Mouse (Mus musculus): ENCODE results near the gene Ldb1. TPM values are rescaled to one million over a fixed set of nuclear protein-coding genes. Genes with fewer than 3 reads are reported as not detected.
A peak's percentile ranks its signal among the peaks of the same experiment; 100 is the strongest.

Gene Ldb1
- 220 TPM in 2 replicates for polyA plus RNA-seq (2012; rRNA removed)

- WGBS = under 1% methylated on average over 72 of the region's 84 CpGs
- H3K4me1 ChIP-seq (ENCODE audit: control insufficient read depth, insufficient read depth, low read length) = peaks cover 28% of the 10 kb centered on the region
- TF ChIP-seq POLR2A (IDR thresholded peaks at IDR 0.05; ENCODE audit: borderline replicate concordance, extremely low read depth, low read depth, low read length) = peak; percentile 74
- no peak for TF ChIP-seq CTCF (IDR thresholded peaks at IDR 0.05; ENCODE audit: insufficient read depth, low read length)
- peak within 1 kb of the TSS; percentile 94 for H3K4me3 ChIP-seq (replicated peaks; ENCODE audit: extremely low read depth, low read depth, low read length)
- DNase-seq = peak; percentile 87
These were observed at the start of gene Ldb1 for GRCm38 (mm10) chr19:46044993-46045695. TSS of gene Ldb1 (minus strand) at chr19:46045214.

GRCm38 (mm10) chr19:46094144-46094543 lies 49.1 kb upstream of the Ldb1 start:
- no peak for DNase-seq
- Histone ChIP-seq H3K4me3 (replicated peaks; ENCODE audit: extremely low read depth, low read depth, low read length) (no peak overlapping the region), H3K4me1 (ENCODE audit: control insufficient read depth, insufficient read depth, low read length) (no peaks in the 10 kb centered on the region)
- TF ChIP-seq POLR2A (IDR thresholded peaks at IDR 0.05; ENCODE audit: borderline replicate concordance, extremely low read depth, low read depth, low read length) (no peak), CTCF (IDR thresholded peaks at IDR 0.05; ENCODE audit: insufficient read depth, low read length) (no peak)
- 92% methylated on average over 2 of the region's 2 CpGs for WGBS

- TF ChIP-seq CTCF (IDR thresholded peaks at IDR 0.05; ENCODE audit: insufficient read depth, low read length) (no peak), POLR2A (IDR thresholded peaks at IDR 0.05; ENCODE audit: borderline replicate concordance, extremely low read depth, low read depth, low read length) (no peak)
- 74% methylated on average over 4 of the region's 4 CpGs for WGBS
These were observed 46.6 kb upstream of the Ldb1 start for GRCm38 (mm10) chr19:46091641-46092040.

GRCm38 (mm10) chr19:46087871-46088270 lies 42.9 kb upstream of the Ldb1 start:
- Histone ChIP-seq H3K4me1 (ENCODE audit: control insufficient read depth, insufficient read depth, low read length) (no peaks in the 10 kb centered on the region), H3K4me3 (replicated peaks; ENCODE audit: extremely low read depth, low read depth, low read length) (no peak overlapping the region)
- DNase-seq = no peak
- no peak for TF ChIP-seq CTCF (IDR thresholded peaks at IDR 0.05; ENCODE audit: insufficient read depth, low read length)
- no peak for TF ChIP-seq POLR2A (IDR thresholded peaks at IDR 0.05; ENCODE audit: borderline replicate concordance, extremely low read depth, low read depth, low read length)
- 53% methylated on average over 7 of the region's 7 CpGs for WGBS

More at GRCm38 (mm10) chr19:46091641-46092040, 46.6 kb upstream of the Ldb1 start:
- DNase-seq = no peak
- no peaks in the 10 kb centered on the region for H3K4me1 ChIP-seq (ENCODE audit: control insufficient read depth, insufficient read depth, low read length)
- no peak overlapping the region for H3K4me3 ChIP-seq (replicated peaks; ENCODE audit: extremely low read depth, low read depth, low read length)

GRCm38 (mm10) chr19:46086337-46086736 lies 41.3 kb upstream of the Ldb1 start:
- WGBS = 49% methylated on average over 3 of the region's 3 CpGs
- DNase-seq = peak; percentile 27
- peak; percentile 17; the same call in 1 of the 2 replicates for TF ChIP-seq CTCF (IDR thresholded peaks at IDR 0.05; ENCODE audit: insufficient read depth, low read length)
- no peak for TF ChIP-seq POLR2A (IDR thresholded peaks at IDR 0.05; ENCODE audit: borderline replicate concordance, extremely low read depth, low read depth, low read length)
- Histone ChIP-seq H3K4me1 (ENCODE audit: control insufficient read depth, insufficient read depth, low read length) (no peaks in the 10 kb centered on the region), H3K4me3 (replicated peaks; ENCODE audit: extremely low read depth, low read depth, low read length) (no peak overlapping the region)

GRCm38 (mm10) chr19:46085185-46085584 lies 40.2 kb upstream of the Ldb1 start:
- no peak for DNase-seq
- Histone ChIP-seq H3K4me3 (replicated peaks; ENCODE audit: extremely low read depth, low read depth, low read length) (no peak overlapping the region), H3K4me1 (ENCODE audit: control insufficient read depth, insufficient read depth, low read length) (no peaks in the 10 kb centered on the region)
- 93% methylated on average over 8 of the region's 8 CpGs for WGBS
- TF ChIP-seq CTCF (IDR thresholded peaks at IDR 0.05; ENCODE audit: insufficient read depth, low read length) (no peak), POLR2A (IDR thresholded peaks at IDR 0.05; ENCODE audit: borderline replicate concordance, extremely low read depth, low read depth, low read length) (no peak)

GRCm38 (mm10) chr19:46078535-46078934 lies 33.5 kb upstream of the Ldb1 start:
- no peak for DNase-seq
- Histone ChIP-seq H3K4me3 (replicated peaks; ENCODE audit: extremely low read depth, low read depth, low read length) (no peak overlapping the region), H3K4me1 (ENCODE audit: control insufficient read depth, insufficient read depth, low read length) (peaks cover 5% of the 10 kb centered on the region; the same call in 1 of the 2 replicates)
- WGBS = 69% methylated on average over 3 of the region's 3 CpGs
- TF ChIP-seq POLR2A (IDR thresholded peaks at IDR 0.05; ENCODE audit: borderline replicate concordance, extremely low read depth, low read depth, low read length) (no peak), CTCF (IDR thresholded peaks at IDR 0.05; ENCODE audit: insufficient read depth, low read length) (no peak)

GRCm38 (mm10) chr19:46075616-46076607 lies 30.9 kb upstream of the Ldb1 start, which contains the start of gene Nolc1:
TSS of gene Nolc1 (plus strand) at chr19:46075863.
- TF ChIP-seq CTCF (IDR thresholded peaks at IDR 0.05; ENCODE audit: insufficient read depth, low read length) = no peak
- peak; percentile 78; the same call in 1 of the 2 replicates for TF ChIP-seq POLR2A (IDR thresholded peaks at IDR 0.05; ENCODE audit: borderline replicate concordance, extremely low read depth, low read depth, low read length)
- peak within 1 kb of the TSS; percentile 82 for H3K4me3 ChIP-seq (replicated peaks; ENCODE audit: extremely low read depth, low read depth, low read length)
- peak; percentile 99 for DNase-seq
- H3K4me1 ChIP-seq (ENCODE audit: control insufficient read depth, insufficient read depth, low read length) = peaks cover 5% of the 10 kb centered on the region; the same call in 1 of the 2 replicates
- under 1% methylated on average over 66 of the region's 66 CpGs for WGBS

- Histone ChIP-seq H3K4me3 (replicated peaks; ENCODE audit: extremely low read depth, low read depth, low read length) (no peak overlapping the region), H3K4me1 (ENCODE audit: control insufficient read depth, insufficient read depth, low read length) (peaks cover 5% of the 10 kb centered on the region; the same call in 1 of the 2 replicates)
- no peak for DNase-seq
- TF ChIP-seq POLR2A (IDR thresholded peaks at IDR 0.05; ENCODE audit: borderline replicate concordance, extremely low read depth, low read depth, low read length) = no peak
- no peak for TF ChIP-seq CTCF (IDR thresholded peaks at IDR 0.05; ENCODE audit: insufficient read depth, low read length)
- WGBS = 84% methylated on average over 5 of the region's 5 CpGs
These were observed 29.3 kb upstream of the Ldb1 start for GRCm38 (mm10) chr19:46074266-46074665.
